Mouse (Mus musculus): ENCODE measurements around the gene Sephs1. TPM values are rescaled to one million over a fixed set of nuclear protein-coding genes. Genes with fewer than 3 reads are reported as not detected.
"Not testable (repeated sequence)": the region's sequence is repeated elsewhere in the genome, so short reads cannot be mapped to it uniquely, and the experiment has no call there.

Sephs1 gene
- total RNA-seq, 2 experiments from 2014 or later: 31.5 to 43.5 TPM

DNA sequence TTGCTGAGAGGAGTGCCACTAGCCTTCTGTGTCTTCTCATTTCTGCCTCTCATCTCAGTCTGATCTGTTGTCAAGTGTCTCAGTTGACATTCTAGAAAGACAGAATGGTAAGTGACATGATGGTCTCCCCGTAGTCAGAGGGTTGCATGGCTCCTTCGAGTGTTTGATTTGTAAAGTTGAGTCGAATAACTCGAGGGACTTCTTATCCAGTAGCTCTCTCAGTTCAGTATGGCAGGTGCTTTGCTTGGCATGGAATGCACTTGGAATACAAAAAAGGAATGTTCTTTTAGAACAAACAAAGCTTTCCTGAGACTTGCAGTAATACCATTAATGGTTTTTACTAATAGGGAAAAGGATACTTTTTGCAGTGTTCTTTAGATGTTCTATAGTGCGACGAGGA lies 25.8 kb downstream of the Sephs1 start:
- DNase-seq (ENCODE audit: low spot score in 2 of 2): no peak

DNA sequence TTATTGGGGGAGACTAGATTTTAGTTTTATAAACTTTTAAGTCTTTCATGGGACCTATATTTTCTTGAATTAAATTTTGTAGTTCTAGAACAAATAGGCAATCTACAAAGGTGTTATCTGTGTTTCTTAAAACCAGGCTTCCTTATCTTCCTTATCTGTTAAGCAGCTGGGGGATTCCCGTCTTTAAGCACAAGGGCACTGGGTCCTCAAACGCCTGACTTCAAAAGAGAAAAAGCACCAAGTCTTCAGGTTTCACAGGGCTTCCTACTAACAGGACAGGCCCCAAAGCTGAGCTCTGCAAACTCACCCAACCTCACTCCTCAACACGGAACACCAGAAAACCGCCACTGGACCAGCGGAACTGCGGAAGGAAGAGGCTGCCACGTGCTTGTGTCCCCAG lies 26.6 kb downstream of the Sephs1 start:
- DNase-seq (ENCODE audit: low spot score in 2 of 2): no peak

DNA sequence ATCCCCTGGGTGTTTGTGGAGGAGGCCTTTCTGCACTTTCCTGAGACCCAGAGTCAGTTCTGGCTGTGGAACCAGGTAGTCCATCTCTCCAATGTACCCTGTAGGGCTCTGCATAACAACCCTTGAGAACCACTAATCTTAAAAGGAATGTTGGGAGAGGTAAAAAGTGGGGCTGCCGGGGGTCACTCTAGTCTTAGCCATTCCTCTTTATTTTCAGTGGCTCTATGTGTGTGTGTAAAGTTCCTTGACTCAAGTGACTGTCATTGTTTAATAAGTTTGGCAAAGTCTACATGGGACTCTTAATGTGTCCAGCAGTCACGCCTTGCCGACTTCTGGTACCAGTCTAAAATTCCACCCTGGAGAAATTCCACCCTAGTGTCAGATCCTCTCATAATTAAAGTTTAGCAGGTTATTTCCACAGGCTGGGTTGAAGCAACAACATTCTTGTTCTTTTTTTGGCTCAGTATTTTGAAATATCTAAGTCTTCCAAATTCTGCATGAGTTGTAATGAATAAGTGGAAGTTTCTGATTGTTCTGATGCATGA lies 27.5 kb downstream of the Sephs1 start:
- no peak for DNase-seq (ENCODE audit: low spot score in 2 of 2)

DNA sequence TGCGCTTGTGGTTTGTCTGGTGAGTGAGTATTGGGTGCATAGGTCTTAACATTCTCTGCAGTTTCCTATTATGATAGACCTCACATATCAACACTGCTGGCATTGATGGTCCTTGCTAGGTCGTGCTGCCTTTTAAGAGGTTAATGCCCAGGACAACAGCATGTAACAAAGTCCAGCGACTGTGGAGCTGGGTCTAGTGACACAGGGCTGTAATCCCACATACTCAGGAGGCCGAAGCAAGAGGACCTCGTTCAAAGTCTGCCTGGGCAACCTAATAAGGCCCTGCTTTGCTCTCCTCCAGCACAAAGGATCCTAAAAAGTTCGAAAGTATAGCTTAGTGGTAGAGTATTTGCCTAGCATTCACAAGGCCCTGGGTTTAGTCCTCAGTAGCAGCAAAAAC lies 28.5 kb downstream of the Sephs1 start:
- DNase-seq (ENCODE audit: low spot score in 2 of 2): no peak

DNA sequence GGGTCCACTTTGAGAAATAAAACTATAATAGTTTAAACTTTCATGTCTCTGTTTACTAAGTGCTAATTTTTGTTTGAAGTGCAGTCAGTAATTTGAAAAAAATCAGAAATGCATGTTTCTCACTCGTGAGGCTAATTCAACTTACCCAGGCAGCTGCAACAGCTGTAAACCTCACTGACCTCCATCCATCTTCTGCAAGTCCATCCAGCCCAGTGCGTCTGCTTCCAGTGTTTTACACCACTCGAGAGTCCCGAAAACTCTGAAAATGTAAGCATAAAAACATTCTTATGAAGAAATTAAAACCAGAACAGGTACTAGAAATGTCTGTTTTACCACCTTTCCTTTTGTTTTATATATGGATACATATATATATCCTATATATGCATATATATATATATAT lies 29.2 kb downstream of the Sephs1 start:
- no peak for DNase-seq (ENCODE audit: low spot score in 2 of 2)

DNA sequence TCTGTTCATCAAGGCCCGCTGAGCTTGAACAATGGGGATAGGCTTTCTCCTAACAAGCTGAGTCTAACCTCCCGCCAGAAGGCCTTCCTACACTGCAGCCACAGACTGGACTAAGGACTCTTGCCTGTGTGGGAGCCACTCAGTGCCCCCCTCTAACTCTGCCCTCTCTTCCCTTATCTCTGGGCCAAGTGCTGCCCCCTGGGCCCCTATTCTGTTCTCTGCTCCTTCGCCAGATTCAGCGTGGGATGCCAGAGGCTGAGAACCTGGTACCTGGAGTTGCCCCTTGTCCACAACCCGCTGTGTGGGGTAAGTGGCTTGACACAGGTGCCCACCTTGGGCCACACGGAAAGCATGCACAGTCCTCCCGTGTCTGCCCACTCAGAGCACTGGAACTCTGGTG lies 32.6 kb downstream of the Sephs1 start:
- no peak for DNase-seq (ENCODE audit: low spot score in 2 of 2)

DNA sequence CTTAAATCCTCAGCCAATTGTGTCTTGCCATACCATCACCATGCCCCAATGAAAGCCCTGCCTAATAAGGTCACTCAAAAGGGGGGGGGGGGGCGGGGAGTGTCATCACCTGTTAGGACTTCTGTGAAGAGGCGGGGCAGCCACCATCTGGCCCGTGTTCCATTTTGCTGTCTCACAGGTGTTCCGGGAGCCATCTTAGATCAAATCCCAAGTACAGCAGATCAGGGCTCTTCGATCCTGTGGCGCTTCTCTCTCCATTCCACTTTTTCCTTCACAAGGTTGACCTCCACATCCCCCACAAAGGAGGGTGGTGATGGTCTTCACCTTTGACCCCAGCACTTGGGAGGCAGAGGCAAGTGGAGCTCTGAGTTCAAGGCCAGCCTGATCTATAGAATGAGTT lies 34.7 kb downstream of the Sephs1 start:
- no peak for DNase-seq (ENCODE audit: low spot score in 2 of 2)

DNA sequence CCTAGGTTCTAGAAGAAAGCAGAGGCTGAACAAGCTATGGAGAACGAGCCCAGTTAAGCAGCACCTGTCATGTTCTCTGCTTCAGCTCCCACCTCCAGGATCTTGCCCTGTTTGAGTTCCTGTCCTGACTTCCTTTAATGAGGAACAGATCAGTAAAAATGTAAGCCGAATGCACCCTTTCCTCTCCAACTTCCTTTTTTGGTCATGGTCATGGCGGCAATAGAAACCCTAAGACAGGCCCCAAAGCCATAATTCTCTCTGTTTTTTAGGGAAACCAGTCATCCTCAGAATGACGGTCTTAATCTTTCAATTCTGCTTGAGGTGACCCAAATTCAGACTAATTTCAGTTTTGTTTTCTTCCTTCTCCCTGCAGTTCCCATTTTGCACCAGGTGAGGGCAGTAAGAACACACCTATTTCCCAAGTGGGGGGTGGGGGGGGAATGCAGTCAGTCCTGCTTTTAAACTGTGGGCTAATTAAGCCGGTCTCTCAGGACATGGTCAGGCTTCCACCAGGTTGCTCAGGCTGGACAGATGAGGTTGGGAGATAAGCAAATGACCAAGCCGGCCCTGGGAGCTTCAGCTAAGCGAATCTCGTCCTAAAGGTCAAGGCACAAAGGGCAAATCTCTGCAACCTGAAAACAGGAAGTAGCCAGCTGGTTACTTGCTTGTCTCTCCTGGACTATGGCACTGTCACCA lies 36.1 kb downstream of the Sephs1 start:
- peak; percentile 42 to 49 for DNase-seq (ENCODE audit: low spot score in 2 of 2)

DNA sequence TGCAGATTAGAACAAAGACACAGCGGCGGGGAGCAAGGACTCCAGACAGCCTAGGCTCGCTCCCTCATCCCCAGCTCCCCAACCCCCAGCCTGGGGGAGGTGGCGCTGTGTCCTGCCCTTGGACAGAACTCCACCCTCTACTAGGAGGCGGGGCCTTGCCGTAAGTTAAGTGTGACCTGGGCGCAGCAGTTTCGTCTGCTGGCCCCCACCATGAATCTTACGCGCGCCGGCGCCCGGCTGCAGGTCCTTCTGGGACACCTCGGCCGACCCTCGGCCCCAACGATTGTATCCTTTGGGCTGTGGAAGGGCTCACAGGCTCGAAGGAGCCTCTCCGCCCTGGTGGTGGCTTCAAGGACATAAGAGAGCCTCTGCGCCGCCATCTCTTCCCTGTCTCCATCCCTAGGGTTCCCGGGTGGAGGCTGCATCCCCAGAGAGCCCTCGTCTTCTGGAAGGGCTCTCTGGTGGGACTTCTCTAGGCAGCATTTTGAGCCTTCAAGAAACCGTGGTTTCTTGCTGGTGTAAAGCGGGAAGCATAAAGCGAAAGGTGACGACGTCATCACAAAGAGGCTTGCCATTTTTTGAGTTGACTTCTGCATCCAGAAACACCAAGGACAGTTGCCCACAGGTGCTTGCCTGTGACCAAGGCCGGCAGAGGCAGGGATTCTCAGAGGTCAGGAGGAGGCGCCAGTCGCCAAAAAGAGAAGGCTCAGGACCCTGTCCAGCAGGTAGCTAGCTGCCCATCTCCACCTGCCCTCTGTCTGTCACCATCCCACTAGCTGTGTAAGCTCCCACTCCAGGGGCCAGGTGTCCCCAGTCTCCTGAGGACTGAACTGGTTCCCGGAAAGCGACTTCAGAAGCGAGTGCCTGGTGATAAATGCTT lies 37.7 kb downstream of the Sephs1 start, which contains the start of gene Phyh:
Gene Phyh, plus strand, starts transcription at position 160 of the 880 bp plus-strand sequence.
- DNase-seq (ENCODE audit: low spot score in 2 of 2): peak; percentile 82 to 86

DNA sequence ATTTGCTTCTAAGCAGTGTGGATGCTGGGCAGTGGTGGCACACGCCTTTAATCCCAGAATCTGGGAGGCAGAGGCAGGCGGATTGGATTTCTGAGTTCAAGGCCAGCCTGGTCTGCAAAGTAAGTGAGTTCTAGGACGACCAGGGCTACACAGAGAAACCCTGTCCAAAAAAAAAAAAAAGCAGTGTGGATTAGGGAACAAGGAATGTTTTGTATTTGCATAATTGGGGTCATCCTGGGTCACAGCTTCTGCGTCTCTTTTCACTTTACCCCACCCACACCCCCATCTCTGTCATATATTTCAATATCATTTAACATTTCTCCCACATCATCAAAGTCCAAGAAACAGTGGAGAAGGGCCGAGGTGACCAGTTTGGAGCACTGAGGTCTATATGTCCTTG lies 39.7 kb downstream of the Sephs1 start:
- DNase-seq (ENCODE audit: low spot score in 2 of 2): no peak

DNA sequence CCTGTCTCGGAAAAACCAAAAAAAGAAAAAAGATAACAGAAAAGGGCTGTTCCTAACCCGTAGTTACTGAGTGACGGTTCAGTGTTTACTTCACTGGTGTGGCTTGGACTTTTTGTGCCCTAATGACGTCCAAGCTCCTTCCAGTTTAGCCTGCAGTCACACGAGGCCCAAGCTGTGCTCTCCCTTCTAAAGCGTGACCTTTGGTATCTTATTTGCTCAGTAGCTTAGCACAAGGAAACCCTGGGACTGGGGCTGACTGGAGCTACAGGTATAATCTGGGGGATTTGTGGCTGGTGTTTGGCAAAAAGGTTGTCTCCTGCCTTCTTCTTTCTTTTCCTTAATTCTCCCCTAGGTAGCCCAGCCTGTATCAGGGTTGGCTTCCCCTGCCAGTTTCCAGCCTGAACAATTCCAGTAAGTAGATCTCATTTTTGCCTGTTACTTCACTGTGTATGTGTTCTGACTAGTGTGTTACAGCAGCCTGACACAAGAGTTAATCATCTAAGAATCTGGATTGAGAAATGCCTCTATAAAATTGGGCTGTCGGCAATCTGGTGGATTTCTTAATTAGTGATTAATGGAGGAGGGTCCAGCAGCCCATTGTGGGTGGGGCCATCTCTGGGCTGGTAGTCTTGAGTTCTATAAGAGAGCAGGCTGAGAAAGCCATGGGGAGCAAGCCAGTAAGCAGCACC lies 41.3 kb downstream of the Sephs1 start:
- DNase-seq (ENCODE audit: low spot score in 2 of 2): no peak

DNA sequence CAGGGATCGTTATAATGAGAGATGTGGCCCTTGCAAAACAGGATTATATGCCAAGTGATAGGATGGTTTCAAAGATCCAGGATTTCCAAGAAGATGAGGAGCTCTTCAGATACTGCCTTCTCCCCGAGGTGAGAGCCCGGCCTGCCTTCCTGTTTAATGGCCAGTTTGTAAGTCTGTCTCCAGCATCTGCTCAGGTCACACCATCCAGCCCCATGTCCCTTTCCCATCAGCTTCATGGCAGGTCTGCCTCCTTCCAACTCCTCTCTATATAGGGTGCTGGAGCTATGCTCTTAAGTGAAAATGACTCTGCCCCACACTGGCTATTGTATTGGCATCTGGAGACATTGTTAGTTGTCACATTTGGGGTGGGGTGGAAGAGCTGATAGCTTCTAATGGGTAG lies 46.0 kb downstream of the Sephs1 start:
- DNase-seq (ENCODE audit: low spot score in 2 of 2): peak in 1 of 2 experiments; percentile 5

DNA sequence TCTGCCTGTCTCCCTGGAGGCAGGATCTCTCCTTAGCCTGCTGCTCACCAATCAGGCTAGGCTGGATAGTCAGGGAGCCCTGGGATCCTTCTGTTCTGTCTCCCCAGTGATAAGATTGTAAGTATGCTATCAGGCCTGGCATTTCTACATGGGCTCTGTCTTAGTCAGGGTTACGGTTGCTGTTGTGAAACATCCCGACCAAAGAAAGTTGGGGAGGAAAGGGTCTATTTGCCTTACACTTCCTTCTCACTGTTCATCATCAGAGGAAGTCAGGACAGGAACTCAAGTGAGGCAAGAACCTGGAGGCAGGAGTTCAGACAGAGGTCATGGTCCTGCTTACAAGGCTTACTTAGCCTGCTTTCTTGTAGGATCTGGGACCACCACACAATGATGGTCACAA lies 47.9 kb downstream of the Sephs1 start:
- DNase-seq (ENCODE audit: low spot score in 2 of 2): peak in 1 of 2 experiments; percentile 3

DNA sequence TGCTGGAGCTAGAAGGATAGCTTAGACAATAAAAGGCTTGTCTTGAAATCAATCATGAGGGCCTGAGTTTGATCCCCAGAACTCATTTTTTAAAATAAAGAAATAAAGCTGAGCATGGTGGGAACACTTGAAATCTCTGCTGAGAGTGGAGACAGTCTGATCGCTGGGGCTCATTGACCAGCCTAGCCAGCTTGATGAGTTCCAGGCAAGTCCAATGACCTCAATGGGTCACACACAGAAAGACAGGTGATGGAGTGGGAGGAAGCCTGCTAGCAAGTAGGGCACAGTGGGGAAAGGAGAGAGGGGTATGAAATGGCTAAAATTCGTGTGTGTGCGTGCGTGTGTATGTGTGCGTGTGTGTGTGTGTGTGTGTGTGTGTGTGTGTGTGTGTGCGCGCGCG lies 53.2 kb downstream of the Sephs1 start:
- no peak for DNase-seq (ENCODE audit: low spot score in 2 of 2)

DNA sequence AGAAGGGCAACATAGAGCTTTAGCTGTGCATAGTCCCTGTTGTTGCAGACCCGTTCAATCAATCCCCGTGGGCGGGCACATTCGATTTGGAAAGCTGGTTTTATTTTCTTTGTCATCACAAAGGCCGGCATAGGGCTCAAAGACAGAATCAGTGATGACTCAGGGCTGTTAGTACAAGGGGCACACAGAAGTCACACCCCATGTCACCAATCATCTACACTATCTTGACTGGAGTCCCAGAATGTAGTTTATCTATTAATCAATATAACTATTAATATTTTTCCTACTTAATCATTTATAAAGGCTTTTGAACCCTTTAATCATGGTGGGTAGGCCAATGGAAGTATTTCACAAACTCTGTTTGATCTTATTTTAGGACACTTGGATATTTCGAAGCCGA lies 56.6 kb downstream of the Sephs1 start:
- DNase-seq (ENCODE audit: low spot score in 2 of 2): no peak

DNA sequence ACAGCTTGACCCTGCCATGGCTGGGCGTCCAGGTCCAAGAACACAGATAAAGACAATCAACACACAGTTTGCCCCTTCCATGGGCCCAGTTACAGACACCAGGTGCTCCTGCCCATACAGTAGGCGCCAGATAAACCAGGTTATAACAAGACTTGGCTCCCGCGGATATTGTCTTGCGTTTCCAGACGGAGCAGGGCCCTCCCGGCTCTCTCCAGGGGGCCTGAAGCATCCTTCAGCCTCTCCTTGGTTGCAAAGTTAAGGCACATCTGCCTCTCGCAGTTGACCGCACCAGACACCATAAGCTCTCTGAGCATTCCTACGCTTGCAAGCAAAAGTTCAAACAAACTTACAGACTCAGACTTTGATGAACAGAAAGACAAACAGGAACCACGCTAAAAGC lies 59.5 kb downstream of the Sephs1 start:
- DNase-seq (ENCODE audit: low spot score in 2 of 2): no peak

DNA sequence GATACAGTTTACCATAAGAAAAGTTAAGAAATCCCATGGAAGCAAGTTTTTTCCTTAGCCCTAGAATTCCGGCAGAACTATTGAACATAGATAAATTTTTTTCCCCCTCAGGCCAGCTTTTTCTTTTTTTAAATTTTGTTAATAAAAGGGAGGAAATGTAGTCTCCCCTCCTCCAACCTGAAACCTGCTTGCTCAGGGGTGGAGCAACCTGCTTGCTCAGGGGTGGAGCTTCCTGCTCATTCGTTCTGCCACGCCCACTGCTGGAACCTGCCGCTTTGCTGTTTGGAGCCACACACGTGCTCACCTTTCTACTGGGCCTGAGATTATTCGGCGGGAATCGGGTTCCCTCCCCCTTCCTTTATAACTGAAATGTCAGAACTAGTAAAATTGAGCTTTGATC lies 68.3 kb downstream of the Sephs1 start:
- not testable (repeated sequence) for DNase-seq (ENCODE audit: low spot score in 2 of 2)

DNA sequence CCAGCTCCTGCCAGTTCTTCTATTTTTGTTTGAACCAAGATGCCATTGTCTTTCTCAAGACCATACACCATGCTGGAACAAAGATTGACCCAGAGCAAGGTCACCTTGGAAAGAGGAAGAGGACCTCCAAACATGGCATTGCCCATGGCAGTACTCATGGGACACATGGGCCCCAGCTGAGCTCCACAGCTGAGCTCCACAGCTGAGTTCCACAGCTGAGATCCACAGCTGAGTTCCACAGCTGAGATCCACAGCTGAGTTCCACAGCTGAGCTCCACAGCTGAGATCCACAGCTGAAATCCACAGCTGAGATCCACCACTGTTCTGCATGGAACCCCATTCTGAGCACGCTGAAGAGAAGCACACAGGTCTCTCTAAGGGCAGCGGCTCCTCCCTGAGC lies 69.6 kb downstream of the Sephs1 start:
- no peak for DNase-seq (ENCODE audit: low spot score in 2 of 2)

DNA sequence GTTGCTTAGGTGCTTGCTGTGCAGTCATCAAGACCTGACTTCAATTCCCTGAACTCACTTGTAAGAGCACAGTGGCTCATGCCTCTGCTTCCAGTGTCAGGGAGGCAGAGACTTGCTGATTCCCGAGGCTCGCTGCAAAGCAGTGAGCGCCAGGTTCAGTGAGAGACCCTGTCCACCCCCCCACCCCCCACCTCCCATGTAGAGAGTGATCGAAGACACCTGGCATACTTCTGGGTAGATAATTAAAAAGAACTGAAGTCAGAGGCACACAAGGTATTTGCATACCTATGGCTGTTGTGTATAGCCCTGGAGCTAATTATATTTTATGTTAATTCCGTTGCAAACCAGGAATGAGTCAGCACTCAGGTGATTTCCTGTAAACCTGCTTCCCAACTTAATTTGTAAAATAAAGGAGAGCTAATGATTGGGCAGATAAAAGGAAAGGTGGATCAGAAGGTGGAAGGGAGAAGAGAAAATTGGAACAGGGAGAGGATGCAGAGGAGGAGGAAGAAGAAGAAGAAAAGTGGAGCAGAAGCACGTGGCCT lies 72.9 kb downstream of the Sephs1 start:
- DNase-seq (ENCODE audit: low spot score in 2 of 2): no peak

DNA sequence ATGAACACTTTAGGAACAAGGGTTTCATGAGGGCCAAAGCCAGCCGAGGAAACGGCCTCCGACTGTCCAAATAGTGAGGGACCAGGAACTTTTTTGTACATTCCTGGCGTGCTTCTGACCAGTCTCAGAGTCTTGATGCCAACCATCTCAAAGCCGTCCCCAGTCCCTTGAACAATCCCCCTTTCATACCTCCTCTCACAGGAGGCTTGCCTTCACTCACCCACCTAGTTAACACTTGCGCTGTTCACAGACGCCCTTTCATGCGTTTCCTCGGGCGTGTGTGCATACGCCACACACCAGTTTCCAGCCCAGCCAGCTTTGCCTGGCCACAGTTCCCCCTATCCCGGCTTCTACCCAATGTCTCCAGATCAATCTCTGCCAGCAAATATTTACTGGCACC lies 76.7 kb downstream of the Sephs1 start:
- DNase-seq (ENCODE audit: low spot score in 2 of 2): no peak
